Mouse (Mus musculus) forebrain, postnatal 0 days (tissue): ENCODE results near the gene A930002H24Rik. TPM values are rescaled to one million over a fixed set of nuclear protein-coding genes. Genes with fewer than 3 reads are reported as not detected.

Experiments
- ATAC-seq: fragments of 200-750 bp; cut with Nextera tagmentation; 2 replicates; pipeline ENCODE4 v1.8.0; 2017; ENCODE audit warnings: mild to moderate bottlenecking, moderate library complexity
- DNase-seq: peaks from one replicate; pipeline ENCODE4 v3.0.0-alpha.2; 2015
- H3K27ac ChIP-seq: fragments of 300-500 bp; sonication (generic); 2 replicates; pipeline ENCODE4 v1.5.1; 2014; ENCODE audit warnings: low read depth, mild to moderate bottlenecking, antibody characterized with exemption, low read length, moderate library complexity, mixed read lengths
- H3K27me3 ChIP-seq: fragments of 300-500 bp; sonication (generic); 2 replicates; pipeline ENCODE4 v1.6.1; 2014; ENCODE audit warnings: mild to moderate bottlenecking, low read length, mixed read lengths; ENCODE audit not compliant: insufficient read depth
- H3K36me3 ChIP-seq: fragments of 300-500 bp; sonication (generic); 2 replicates; pipeline ENCODE4 v1.6.1; 2014; ENCODE audit warnings: mild to moderate bottlenecking, moderate library complexity; ENCODE audit not compliant: insufficient read depth
- H3K4me1 ChIP-seq: fragments of 300-500 bp; sonication (generic); 2 replicates; pipeline ENCODE4 v1.6.1; 2014; ENCODE audit warnings: antibody characterized with exemption; ENCODE audit not compliant: insufficient read depth
- H3K4me2 ChIP-seq: fragments of 300-500 bp; sonication (generic); 2 replicates; pipeline ENCODE4 v1.6.1; 2014; ENCODE audit warnings: low read depth, mild to moderate bottlenecking, moderate library complexity
- H3K4me3 ChIP-seq: fragments of 300-500 bp; sonication (generic); 2 replicates; pipeline ENCODE4 v1.5.1; 2014; ENCODE audit warnings: low read depth, low read length, mixed read lengths
- H3K9ac ChIP-seq: fragments of 300-500 bp; sonication (generic); 2 replicates; pipeline ENCODE4 v1.6.1; 2014; ENCODE audit warnings: mild to moderate bottlenecking
- H3K9me3 ChIP-seq: fragments of 300-500 bp; sonication (generic); 2 replicates; pipeline ENCODE4 v1.6.1; 2016; ENCODE audit warnings: low read length
- CTCF ChIP-seq: sonication (generic); IDR thresholded peaks from 2 replicates; pipeline ENCODE4 v1.5.1; 2016; ENCODE audit warnings: antibody characterized with exemption, control low read depth, low read depth
- WGBS: fragments of 180-500 bp; shearing (Covaris S2); extraction: QIAGEN DNeasy Blood & Tissue Kit; methylation state at CpG from one replicate; pipeline ENCODE4 v1.1.7; 2014; 5-methylcytosine and 5-hydroxymethylcytosine counted together
- polyA plus RNA-seq: library from polyadenylated mRNA; unstranded; fragments of >200 nt; fragmentation: Nextera tagmentation; extraction: Ambion mirVana; gene quantifications from 2 replicates; pipeline ENCODE4 v1.2.1, GENCODE M21; 2015
- total RNA-seq: library from RNA; depleted of rRNA; stranded (reverse); fragments of >200 nt; gene quantifications from 2 replicates; pipeline ENCODE4 v1.2.3, GENCODE M21; 2014; rRNA removed

A930002H24Rik gene
- total RNA-seq (6.0 and 7.9 TPM in 2 replicates), polyA plus RNA-seq (1.5 and 1.6 TPM in 2 replicates)

DNA sequence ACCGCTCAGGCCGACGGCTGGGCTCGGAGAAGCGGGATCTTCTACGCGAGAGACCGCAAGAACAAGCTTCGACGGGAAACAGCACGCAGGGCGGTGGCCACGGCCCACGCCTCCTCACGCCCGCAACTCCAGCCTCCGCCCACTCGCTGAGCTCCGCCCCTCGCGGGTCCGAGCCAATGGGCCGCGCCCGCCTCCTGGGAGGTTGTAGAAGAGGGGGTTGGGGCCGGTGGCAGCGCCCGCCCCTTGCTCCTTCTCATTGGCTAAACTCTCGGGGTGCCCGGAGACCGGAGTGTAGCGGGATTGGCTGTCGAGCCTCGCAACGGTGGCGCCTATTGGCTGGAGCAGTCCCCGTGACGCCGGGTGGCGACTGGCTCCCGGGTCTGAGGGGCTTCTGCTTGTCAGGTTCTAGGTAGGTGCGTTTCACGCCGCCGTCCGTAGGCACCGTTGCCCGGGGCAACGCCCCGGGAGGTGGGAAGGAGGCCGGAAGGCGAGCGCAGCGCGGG lies at the start of gene A930002H24Rik:
A930002H24Rik (minus strand) TSS at position 145 of the 503 bp plus-strand sequence.
- no peaks in the 10 kb centered on the region for H3K9me3 ChIP-seq
- H3K27ac ChIP-seq: peak within 1 kb of the TSS; percentile 87
- no peak for TF ChIP-seq CTCF
- H3K27me3 ChIP-seq: no peaks in the 10 kb centered on the region
- H3K36me3 ChIP-seq: no peaks in the 10 kb centered on the region
- peak; percentile 99 for ATAC-seq
- peak; percentile 99 for DNase-seq
- H3K4me2 ChIP-seq: peak within 1 kb of the TSS; percentile 88
- peak within 1 kb of the TSS; percentile 94 for H3K9ac ChIP-seq
- peaks cover 7% of the 10 kb centered on the region; the same call in 1 of the 2 replicates for H3K4me1 ChIP-seq
- peak within 1 kb of the TSS; percentile 95 for H3K4me3 ChIP-seq
- under 1% methylated on average over 52 of the region's 55 CpGs for WGBS

DNA sequence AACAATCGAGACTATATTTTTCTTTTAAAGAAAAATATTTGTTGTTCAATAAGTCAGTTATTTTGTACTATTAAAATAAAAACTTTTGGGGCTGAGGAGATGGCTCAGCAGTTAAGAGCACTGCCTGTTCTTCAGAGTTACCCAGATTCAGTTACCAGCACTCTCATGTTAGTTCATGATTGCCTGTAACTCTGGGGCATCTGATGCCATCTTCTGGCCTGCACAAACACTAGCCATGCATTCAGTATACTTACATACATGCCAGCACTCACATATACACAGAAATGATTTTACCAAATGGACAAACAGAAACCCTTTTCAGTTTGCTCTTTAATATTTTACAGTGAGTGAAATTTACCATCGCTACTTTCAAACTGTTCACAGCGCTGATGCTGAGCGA lies 45.7 kb upstream of the A930002H24Rik start:
- Histone ChIP-seq H3K4me3 (no peak overlapping the region), H3K9me3 (no peaks in the 10 kb centered on the region), H3K9ac (no peak overlapping the region), H3K4me1 (no peaks in the 10 kb centered on the region), H3K36me3 (no peaks in the 10 kb centered on the region), H3K4me2 (no peak overlapping the region), H3K27ac (no peak overlapping the region), H3K27me3 (no peaks in the 10 kb centered on the region)
- no peak for TF ChIP-seq CTCF
- ATAC-seq (no peak), DNase-seq (no peak)
- WGBS: 95% methylated on average over 4 of the region's 4 CpGs

DNA sequence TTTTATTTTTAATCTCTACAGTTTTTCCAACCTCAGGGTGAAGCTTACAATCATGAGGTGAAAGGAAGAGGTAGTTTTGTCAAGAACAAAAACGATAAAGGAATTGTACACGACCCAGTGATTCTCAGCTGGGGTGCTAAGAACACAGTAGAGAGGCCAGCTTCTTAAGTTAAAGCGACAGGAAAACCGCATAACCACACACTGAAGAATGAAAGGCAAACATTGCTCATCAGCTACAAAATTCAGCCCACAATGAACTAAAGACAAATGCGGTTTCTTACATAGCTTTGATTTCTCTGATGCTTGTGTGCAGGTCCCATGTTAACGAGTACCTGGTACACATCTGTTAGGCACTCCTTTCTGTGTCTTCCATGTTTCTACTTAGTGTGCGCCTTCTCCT lies 33.5 kb upstream of the A930002H24Rik start:
- ATAC-seq (no peak), DNase-seq (no peak)
- H3K27me3 ChIP-seq: no peaks in the 10 kb centered on the region
- H3K4me2 ChIP-seq: no peak overlapping the region
- no peaks in the 10 kb centered on the region for H3K4me1 ChIP-seq
- no peak overlapping the region for H3K9ac ChIP-seq
- no peak overlapping the region for H3K27ac ChIP-seq
- peaks cover 4% of the 10 kb centered on the region; the same call in 1 of the 2 replicates for H3K36me3 ChIP-seq
- no peak overlapping the region for H3K4me3 ChIP-seq
- WGBS: 62% methylated on average over 7 of the region's 7 CpGs
- no peaks in the 10 kb centered on the region for H3K9me3 ChIP-seq
- TF ChIP-seq CTCF: no peak

DNA sequence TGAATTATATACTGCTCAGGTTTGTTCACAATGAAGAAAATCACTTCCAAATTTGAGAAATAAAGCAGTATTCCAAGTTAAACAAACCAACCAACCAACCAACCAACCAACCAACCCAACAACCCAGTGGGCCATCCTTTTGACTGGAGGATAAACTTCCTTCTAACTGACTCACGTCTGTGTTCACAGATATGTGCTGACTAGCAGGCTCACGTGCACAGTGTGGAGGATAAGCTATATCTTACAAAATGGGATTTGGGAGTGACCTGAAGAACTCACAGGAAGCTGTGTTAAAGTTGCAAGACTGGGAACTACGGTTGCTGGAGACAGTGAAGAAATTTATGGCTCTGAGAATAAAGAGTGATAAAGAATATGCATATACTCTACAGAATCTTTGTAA lies 32.2 kb upstream of the A930002H24Rik start:
- Histone ChIP-seq H3K27ac (no peak overlapping the region), H3K4me1 (no peaks in the 10 kb centered on the region), H3K9ac (no peak overlapping the region), H3K4me3 (no peak overlapping the region), H3K4me2 (no peak overlapping the region), H3K36me3 (peaks cover 4% of the 10 kb centered on the region; the same call in 1 of the 2 replicates), H3K9me3 (no peaks in the 10 kb centered on the region), H3K27me3 (no peaks in the 10 kb centered on the region)
- WGBS: 87% methylated on average over 3 of the region's 3 CpGs
- ATAC-seq (no peak), DNase-seq (no peak)
- TF ChIP-seq CTCF: no peak

DNA sequence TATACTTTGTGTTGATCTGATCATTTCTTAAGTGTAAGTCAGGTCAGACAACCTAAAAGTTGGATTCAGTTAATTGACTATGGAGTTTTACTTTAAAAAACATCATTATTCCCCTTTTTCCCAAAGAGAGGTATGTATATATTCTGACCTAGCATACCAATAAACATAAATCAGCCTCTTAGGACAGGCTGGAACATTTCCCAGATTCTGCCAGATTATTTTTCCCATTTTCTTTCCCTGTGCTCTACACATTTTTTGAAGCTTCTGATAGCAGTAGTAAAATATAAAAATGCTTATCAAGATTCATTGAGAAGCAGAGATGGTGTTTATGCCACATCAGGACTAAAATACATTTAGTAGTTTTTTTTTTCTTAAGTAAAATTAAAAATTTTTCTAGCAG lies 27.0 kb upstream of the A930002H24Rik start:
- ATAC-seq (no peak), DNase-seq (no peak)
- no peak for TF ChIP-seq CTCF
- no peaks in the 10 kb centered on the region for H3K9me3 ChIP-seq
- no peaks in the 10 kb centered on the region for H3K27me3 ChIP-seq
- H3K4me2 ChIP-seq: no peak overlapping the region
- no peak overlapping the region for H3K4me3 ChIP-seq
- no peaks in the 10 kb centered on the region for H3K4me1 ChIP-seq
- no peak overlapping the region for H3K9ac ChIP-seq
- H3K27ac ChIP-seq: no peak overlapping the region
- no peaks in the 10 kb centered on the region for H3K36me3 ChIP-seq

DNA sequence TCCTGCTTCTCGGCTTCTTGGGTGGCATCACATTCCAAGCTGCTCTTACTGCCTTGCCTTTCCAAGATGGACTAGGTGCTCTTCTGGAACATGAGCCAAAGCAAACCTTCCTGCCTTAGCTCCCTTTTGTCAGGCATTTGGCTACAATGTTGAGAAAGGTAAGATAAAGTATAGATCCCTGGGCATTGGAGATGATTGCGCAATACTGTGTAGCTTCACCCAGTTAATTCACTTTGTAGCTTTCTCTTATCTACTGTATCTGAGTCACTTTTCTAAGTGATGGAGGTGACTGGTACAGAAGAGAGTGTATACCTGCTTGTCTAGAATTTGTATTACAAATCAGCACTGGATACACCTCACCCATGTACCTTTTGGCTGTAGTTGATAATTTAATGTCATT lies 23.4 kb upstream of the A930002H24Rik start:
- no peak for TF ChIP-seq CTCF
- no peak for DNase-seq
- Histone ChIP-seq H3K4me2 (no peak overlapping the region), H3K4me1 (no peaks in the 10 kb centered on the region), H3K27ac (no peak overlapping the region), H3K4me3 (no peak overlapping the region), H3K36me3 (no peaks in the 10 kb centered on the region), H3K27me3 (no peaks in the 10 kb centered on the region), H3K9ac (no peak overlapping the region), H3K9me3 (no peaks in the 10 kb centered on the region)
- ATAC-seq: no peak
- 93% methylated on average over 2 of the region's 2 CpGs for WGBS

DNA sequence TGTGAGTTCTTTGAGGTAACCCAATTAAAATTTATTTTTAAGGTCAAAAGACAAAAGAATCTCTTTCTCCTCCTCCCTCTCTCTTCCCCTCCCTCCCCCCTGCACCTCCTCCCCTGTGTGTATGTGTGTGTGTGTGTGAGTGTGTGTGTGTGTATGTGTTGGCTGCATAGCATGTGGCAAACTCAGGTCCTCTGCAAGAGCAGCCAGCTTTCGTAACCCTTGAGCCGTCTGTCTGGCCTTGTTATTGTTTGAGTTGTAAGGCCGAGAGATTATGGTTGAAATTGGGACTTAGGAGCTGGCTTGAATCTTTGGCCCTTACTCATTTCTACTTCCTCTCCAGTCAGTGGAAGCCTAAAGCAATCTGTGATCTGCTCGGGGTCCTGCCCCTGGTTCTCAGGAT lies 16.4 kb upstream of the A930002H24Rik start:
- Histone ChIP-seq H3K9ac (no peak overlapping the region), H3K9me3 (no peaks in the 10 kb centered on the region), H3K36me3 (no peaks in the 10 kb centered on the region), H3K27me3 (no peaks in the 10 kb centered on the region), H3K27ac (no peak overlapping the region), H3K4me2 (no peak overlapping the region), H3K4me3 (no peak overlapping the region), H3K4me1 (no peaks in the 10 kb centered on the region)
- ATAC-seq (no peak), DNase-seq (no peak)
- WGBS: 84% methylated on average over 4 of the region's 4 CpGs
- TF ChIP-seq CTCF: no peak
